Mouse (Mus musculus): ENCODE results near the gene Lgr4. TPM values are rescaled to one million over a fixed set of nuclear protein-coding genes. Genes with fewer than 3 reads are reported as not detected.
"Not testable (repeated sequence)": the region's sequence is repeated elsewhere in the genome, so short reads cannot be mapped to it uniquely, and the experiment has no call there.

Gene Lgr4
- polyA plus RNA-seq (2015; fragmentation: Nextera tagmentation; extraction: Ambion mirVana) = 7.6 and 8.1 TPM in 2 replicates

GRCm38 (mm10) chr2:109917496-109918413, at the start of gene Lgr4:
TSS of gene Lgr4 (plus strand) at chr2:109917647.
- H3K4me3 ChIP-seq = peak within 1 kb of the TSS; percentile 96
- WGBS = under 1% methylated on average over 71 of the region's 111 CpGs
- H3K9ac ChIP-seq = peak within 1 kb of the TSS; percentile 87
- no peaks in the 10 kb centered on the region for H3K9me3 ChIP-seq
- peak within 1 kb of the TSS; percentile 81 for H3K4me2 ChIP-seq
- no peaks in the 10 kb centered on the region for H3K27me3 ChIP-seq (replicated peaks)
- peaks cover 25% of the 10 kb centered on the region for H3K4me1 ChIP-seq
- ATAC-seq (replicated peaks) = peak; percentile 98
- H3K36me3 ChIP-seq (replicated peaks) = no peaks in the 10 kb centered on the region
- peak within 1 kb of the TSS; percentile 95 for H3K27ac ChIP-seq

GRCm38 (mm10) chr2:109879429-109879828, 38.0 kb upstream of the Lgr4 start:
- H3K27ac ChIP-seq; H3K36me3 ChIP-seq (replicated peaks); ATAC-seq (replicated peaks); H3K4me3 ChIP-seq; H3K9ac ChIP-seq; H3K9me3 ChIP-seq; H3K27me3 ChIP-seq (replicated peaks); H3K4me2 ChIP-seq; H3K4me1 ChIP-seq: not testable (repeated sequence)
- 82% methylated on average over 4 of the region's 4 CpGs for WGBS

GRCm38 (mm10) chr2:109881111-109881510, 36.3 kb upstream of the Lgr4 start:
- no peak overlapping the region for H3K9ac ChIP-seq
- ATAC-seq (replicated peaks) = no peak
- H3K27ac ChIP-seq = no peak overlapping the region
- H3K9me3 ChIP-seq = no peaks in the 10 kb centered on the region
- H3K4me2 ChIP-seq = no peak overlapping the region
- no peak overlapping the region for H3K4me3 ChIP-seq
- H3K36me3 ChIP-seq (replicated peaks) = no peaks in the 10 kb centered on the region
- no peaks in the 10 kb centered on the region for H3K27me3 ChIP-seq (replicated peaks)
- 68% methylated on average over 2 of the region's 2 CpGs for WGBS
- no peaks in the 10 kb centered on the region for H3K4me1 ChIP-seq

GRCm38 (mm10) chr2:109881625-109882024, 35.8 kb upstream of the Lgr4 start:
- no peaks in the 10 kb centered on the region for H3K4me1 ChIP-seq
- H3K9me3 ChIP-seq = no peaks in the 10 kb centered on the region
- no peaks in the 10 kb centered on the region for H3K36me3 ChIP-seq (replicated peaks)
- no peak overlapping the region for H3K27ac ChIP-seq
- no peak overlapping the region for H3K4me2 ChIP-seq
- H3K9ac ChIP-seq = no peak overlapping the region
- no peaks in the 10 kb centered on the region for H3K27me3 ChIP-seq (replicated peaks)
- whole genome bisulfite sequencing = 63% methylated on average over 1 of the region's 1 CpGs
- ATAC-seq (replicated peaks) = no peak
- H3K4me3 ChIP-seq = no peak overlapping the region

- H3K4me1 ChIP-seq = no peaks in the 10 kb centered on the region
- H3K27ac ChIP-seq = no peak overlapping the region
- 79% methylated on average over 4 of the region's 4 CpGs for WGBS
- no peak for ATAC-seq (replicated peaks)
- H3K9me3 ChIP-seq = no peaks in the 10 kb centered on the region
- no peaks in the 10 kb centered on the region for H3K36me3 ChIP-seq (replicated peaks)
- no peak overlapping the region for H3K4me3 ChIP-seq
- no peak overlapping the region for H3K4me2 ChIP-seq
- H3K9ac ChIP-seq = no peak overlapping the region
- no peaks in the 10 kb centered on the region for H3K27me3 ChIP-seq (replicated peaks)
Measured at GRCm38 (mm10) chr2:109884106-109884505, 33.3 kb upstream of the Lgr4 start.

GRCm38 (mm10) chr2:109884507-109884906, 32.9 kb upstream of the Lgr4 start:
- Histone ChIP-seq H3K4me1 (no peaks in the 10 kb centered on the region), H3K9ac (no peak overlapping the region), H3K36me3 (replicated peaks) (no peaks in the 10 kb centered on the region), H3K27ac (no peak overlapping the region), H3K9me3 (no peaks in the 10 kb centered on the region), H3K4me2 (no peak overlapping the region), H3K4me3 (no peak overlapping the region), H3K27me3 (replicated peaks) (no peaks in the 10 kb centered on the region)
- 67% methylated on average over 4 of the region's 4 CpGs for WGBS
- ATAC-seq (replicated peaks) = no peak

- H3K9me3 ChIP-seq = no peaks in the 10 kb centered on the region
- WGBS = 38% methylated on average over 4 of the region's 4 CpGs
- H3K36me3 ChIP-seq (replicated peaks) = peaks cover 2% of the 10 kb centered on the region; the same call in 1 of the 2 replicates
- H3K9ac ChIP-seq = peak overlapping the region; percentile 97
- ATAC-seq (replicated peaks) = peak; percentile 30; the same call in 1 of the 2 replicates
- H3K27me3 ChIP-seq (replicated peaks) = no peaks in the 10 kb centered on the region
- peak overlapping the region; percentile 85 for H3K27ac ChIP-seq
- peak overlapping the region; percentile 45 for H3K4me2 ChIP-seq
- peak overlapping the region; percentile 98 for H3K4me3 ChIP-seq
- peaks cover 22% of the 10 kb centered on the region for H3K4me1 ChIP-seq
Measured at GRCm38 (mm10) chr2:109890068-109890467, 27.4 kb upstream of the Lgr4 start.

- peak within 1 kb of the TSS; percentile 73 for H3K4me2 ChIP-seq
- peaks cover 22% of the 10 kb centered on the region for H3K4me1 ChIP-seq
- under 1% methylated on average over 42 of the region's 42 CpGs for WGBS
- H3K4me3 ChIP-seq = peak within 1 kb of the TSS; percentile 98
- no peaks in the 10 kb centered on the region for H3K9me3 ChIP-seq
- H3K9ac ChIP-seq = peak within 1 kb of the TSS; percentile 97
- H3K27ac ChIP-seq = peak within 1 kb of the TSS; percentile 85
- no peaks in the 10 kb centered on the region for H3K27me3 ChIP-seq (replicated peaks)
- ATAC-seq (replicated peaks) = peak; percentile 100
- peaks cover 5% of the 10 kb centered on the region; the same call in 1 of the 2 replicates for H3K36me3 ChIP-seq (replicated peaks)
Measured at GRCm38 (mm10) chr2:109890597-109890996, 26.9 kb upstream of the Lgr4 start, which contains the start of gene Lin7c. TSS of gene Lin7c (plus strand) at chr2:109890853.

- Histone ChIP-seq H3K4me1 (peaks cover 22% of the 10 kb centered on the region), H3K4me3 (peak overlapping the region; percentile 98), H3K27ac (peak overlapping the region; percentile 85), H3K27me3 (replicated peaks) (no peaks in the 10 kb centered on the region), H3K4me2 (peak overlapping the region; percentile 73), H3K36me3 (replicated peaks) (peaks cover 9% of the 10 kb centered on the region), H3K9me3 (no peaks in the 10 kb centered on the region), H3K9ac (peak overlapping the region; percentile 97)
- under 1% methylated on average over 33 of the region's 34 CpGs for whole genome bisulfite sequencing
- peak; percentile 90 for ATAC-seq (replicated peaks)
Measured at GRCm38 (mm10) chr2:109891031-109891430, 26.4 kb upstream of the Lgr4 start.

- Histone ChIP-seq H3K4me3 (peak overlapping the region; percentile 98), H3K36me3 (replicated peaks) (peaks cover 14% of the 10 kb centered on the region), H3K27ac (peak overlapping the region; percentile 85), H3K9ac (peak overlapping the region; percentile 97), H3K27me3 (replicated peaks) (no peaks in the 10 kb centered on the region), H3K4me2 (peak overlapping the region; percentile 73), H3K4me1 (peaks cover 22% of the 10 kb centered on the region), H3K9me3 (no peaks in the 10 kb centered on the region)
- no peak for ATAC-seq (replicated peaks)
- 13% methylated on average over 4 of the region's 4 CpGs for WGBS
Measured at GRCm38 (mm10) chr2:109891471-109891870, 26.0 kb upstream of the Lgr4 start.

- Histone ChIP-seq H3K27me3 (replicated peaks) (no peaks in the 10 kb centered on the region), H3K36me3 (replicated peaks) (peaks cover 31% of the 10 kb centered on the region)
Measured at GRCm38 (mm10) chr2:109896311-109896710, 21.1 kb upstream of the Lgr4 start.

GRCm38 (mm10) chr2:109902869-109903268, 14.6 kb upstream of the Lgr4 start:
- H3K9ac ChIP-seq = no peak overlapping the region
- no peaks in the 10 kb centered on the region for H3K9me3 ChIP-seq
- no peak overlapping the region for H3K4me3 ChIP-seq
- ATAC-seq (replicated peaks) = no peak
- H3K36me3 ChIP-seq (replicated peaks) = peaks cover 9% of the 10 kb centered on the region; the same call in 1 of the 2 replicates
- no peaks in the 10 kb centered on the region for H3K27me3 ChIP-seq (replicated peaks)
- no peaks in the 10 kb centered on the region for H3K4me1 ChIP-seq
- no peak overlapping the region for H3K27ac ChIP-seq
- H3K4me2 ChIP-seq = no peak overlapping the region
- WGBS = 79% methylated on average over 7 of the region's 7 CpGs

More at GRCm38 (mm10) chr2:109896311-109896710, 21.1 kb upstream of the Lgr4 start:
- peaks cover 22% of the 10 kb centered on the region for H3K4me1 ChIP-seq
- WGBS = 77% methylated on average over 7 of the region's 7 CpGs
- H3K9ac ChIP-seq = no peak overlapping the region
- no peak overlapping the region for H3K27ac ChIP-seq
- no peaks in the 10 kb centered on the region for H3K9me3 ChIP-seq
- ATAC-seq (replicated peaks) = no peak; the same call in 1 of the 2 replicates
- H3K4me2 ChIP-seq = no peak overlapping the region
- no peak overlapping the region for H3K4me3 ChIP-seq
